Comparison of ENCODE assay signal across 14 mouse cellular contexts in genomic region chr8:87967057-87967820, GRCm38 (mm10). TPM values are rescaled to one million over a fixed set of nuclear protein-coding genes. Genes with fewer than 3 reads are reported as not detected.
DNase-seq lines count a peak whose midpoint lies in the region; ATAC-seq and TF ChIP-seq lines count a peak whose summit lies in the region.
"Had no signal": no experiment of that assay in that cellular context is flagged by ENCODE, and none has a peak within 500 bp of the region (broad histone marks: within the 10 kb centered on the region; RNA-seq: fewer than 3 reads in every experiment).

No protein-coding gene starts in this region.

- DNase-seq in heart, postnatal 36 days = no peak
- peak; percentile 31 for DNase-seq in limb, embryonic 11.5 days (ENCODE audit: low spot score)
- DNase-seq in spleen, postnatal 36 days (ENCODE audit: low spot score in 2 of 2) = no peak
- no peak for DNase-seq in cerebellum, adult 2 months
- DNase-seq in right cerebral cortex, adult 2 months (ENCODE audit: low spot score in 2 of 2) = no peak
- DNase-seq: cerebellum, postnatal 14 days; gastrocnemius, adult 2 months; heart, postnatal 10 days; thymus, postnatal 36 days had no signal

- H3K27me3 ChIP-seq in heart, embryonic 11.5 days (ENCODE audit: control insufficient read depth, insufficient read depth, low read length) = peaks cover 6% of the 10 kb centered on the region; the same call in 1 of the 2 replicates
- H3K27me3 ChIP-seq in ES-Bruce4 (ENCODE audit: control insufficient read depth, insufficient read depth, low read length, poor library complexity, severe bottlenecking) = no peaks in the 10 kb centered on the region
- no peaks in the 10 kb centered on the region for H3K27me3 ChIP-seq in embryonic facial prominence, embryonic 12.5 days
- H3K27me3 ChIP-seq in limb, embryonic 11.5 days (ENCODE audit: control insufficient read depth, insufficient read depth, low read length) = no peaks in the 10 kb centered on the region
- no peaks in the 10 kb centered on the region for H3K27me3 ChIP-seq in cerebellum, adult 2 months (ENCODE audit: control insufficient read depth, insufficient read depth, low read length)

- H3K4me3 ChIP-seq in heart, embryonic 11.5 days (ENCODE audit: low read depth, low read length) = no peak overlapping the region
- no peak overlapping the region for H3K4me3 ChIP-seq in ES-Bruce4 (ENCODE audit: low read depth, low read length)
- no peak overlapping the region for H3K4me3 ChIP-seq in embryonic facial prominence, embryonic 12.5 days
- H3K4me3 ChIP-seq in limb, embryonic 11.5 days (ENCODE audit: low read depth, low read length) = no peak overlapping the region
- no peak overlapping the region for H3K4me3 ChIP-seq in cerebellum, adult 2 months (replicated peaks; ENCODE audit: insufficient read depth, low read depth, low read length)
- H3K4me3 ChIP-seq: gastrocnemius, adult 2 months; lung, embryonic 15.5 days had no signal

- intact Hi-C loops in heart, postnatal 36 days (cut with DNase I) = no loop called here

- TF ChIP-seq POLR2A in ES-Bruce4 (IDR thresholded peaks at IDR 0.05; ENCODE audit: insufficient read depth, low read length) = no peak
- no peak for TF ChIP-seq POLR2A in cerebellum, adult 2 months (IDR thresholded peaks at IDR 0.05; ENCODE audit: borderline replicate concordance, insufficient read depth, low read length)

- H3K4me1 ChIP-seq in heart, embryonic 11.5 days (ENCODE audit: control insufficient read depth, insufficient read depth, low read length) = peaks cover 2% of the 10 kb centered on the region; the same call in 1 of the 2 replicates
- H3K4me1 ChIP-seq in ES-Bruce4 (ENCODE audit: control insufficient read depth, insufficient read depth, low read length) = peaks cover 2% of the 10 kb centered on the region
- H3K4me1 ChIP-seq in embryonic facial prominence, embryonic 12.5 days = peaks cover 23% of the 10 kb centered on the region
- peaks cover 15% of the 10 kb centered on the region for H3K4me1 ChIP-seq in limb, embryonic 11.5 days (ENCODE audit: control insufficient read depth, insufficient read depth, low read length)
- H3K4me1 ChIP-seq in cerebellum, adult 2 months (ENCODE audit: control insufficient read depth, insufficient read depth, low read length) = 0 out of 2 replicates have a peak, but pooled peaks cover 2% of the 10 kb centered on the region

- H3K9me3 ChIP-seq in heart, embryonic 11.5 days (replicated peaks; ENCODE audit: control insufficient read depth, low read length) = no peaks in the 10 kb centered on the region
- no peaks in the 10 kb centered on the region for H3K9me3 ChIP-seq in ES-Bruce4 (replicated peaks; ENCODE audit: control insufficient read depth, insufficient read depth, low read length, poor library complexity, severe bottlenecking)
- H3K9me3 ChIP-seq in embryonic facial prominence, embryonic 12.5 days = no peaks in the 10 kb centered on the region
- H3K9me3 ChIP-seq in limb, embryonic 11.5 days (ENCODE audit: control insufficient read depth, low read length) = no peaks in the 10 kb centered on the region
- H3K9me3 ChIP-seq: lung, embryonic 15.5 days had no signal

- H3K9ac ChIP-seq in heart, embryonic 11.5 days (ENCODE audit: low read depth, low read length) = 0 out of 2 replicates have a peak overlapping the region, but pooled peaks have one; percentile 22
- H3K9ac ChIP-seq in ES-Bruce4 (ENCODE audit: low read depth, poor library complexity, severe bottlenecking) = peak overlapping the region; percentile 53; the same call in 1 of the 2 replicates
- 0 out of 2 replicates have a peak overlapping the region, but pooled peaks have one; percentile 19 for H3K9ac ChIP-seq in embryonic facial prominence, embryonic 12.5 days
- peak overlapping the region; percentile 18 for H3K9ac ChIP-seq in limb, embryonic 11.5 days (ENCODE audit: low read length)
- H3K9ac ChIP-seq: lung, embryonic 15.5 days had no signal

- no peak overlapping the region for H3K4me2 ChIP-seq in heart, embryonic 11.5 days
- no peak overlapping the region for H3K4me2 ChIP-seq in embryonic facial prominence, embryonic 12.5 days (replicated peaks)
- H3K4me2 ChIP-seq in limb, embryonic 11.5 days (ENCODE audit: low read depth, severe bottlenecking) = 0 out of 2 replicates have a peak overlapping the region, but pooled peaks have one; percentile 13
- H3K4me2 ChIP-seq: lung, embryonic 15.5 days had no signal

- ATAC-seq in heart, embryonic 11.5 days (replicated peaks; ENCODE audit: insufficient number of reproducible peaks, low FRiP score, low TSS enrichment) = no peak
- ATAC-seq in embryonic facial prominence, embryonic 12.5 days (ENCODE audit: insufficient number of reproducible peaks, insufficient read depth, low FRiP score, low TSS enrichment) = no peak
- no peak for ATAC-seq in limb, embryonic 11.5 days (ENCODE audit: insufficient number of reproducible peaks, low FRiP score, low TSS enrichment, low read depth)
- ATAC-seq: CD4-positive, CD25-positive, alpha-beta regulatory T cell, adult 4 months had no signal

- no peak for TF ChIP-seq CTCF in ES-Bruce4 (IDR thresholded peaks at IDR 0.05; ENCODE audit: low read depth, low read length)
- no peak for TF ChIP-seq CTCF in cerebellum, adult 2 months (IDR thresholded peaks at IDR 0.05; ENCODE audit: borderline replicate concordance, insufficient read depth, low read depth, low read length)

- 32% methylated on average over 2 of the region's 2 CpGs for WGBS in heart, embryonic 11.5 days (ENCODE audit: insufficient replicate concordance)
- 16% methylated on average over 2 of the region's 2 CpGs for WGBS in embryonic facial prominence, embryonic 12.5 days
- 17% methylated on average over 2 of the region's 2 CpGs for WGBS in limb, embryonic 11.5 days
- 71% methylated on average over 2 of the region's 2 CpGs for WGBS in cerebellum, adult 2 months

- no peaks in the 10 kb centered on the region for H3K36me3 ChIP-seq in heart, embryonic 11.5 days (ENCODE audit: control insufficient read depth, insufficient read depth, low read length)
- no peaks in the 10 kb centered on the region for H3K36me3 ChIP-seq in ES-Bruce4 (ENCODE audit: control insufficient read depth, insufficient read depth, low read length, poor library complexity, severe bottlenecking)
- no peaks in the 10 kb centered on the region for H3K36me3 ChIP-seq in embryonic facial prominence, embryonic 12.5 days
- H3K36me3 ChIP-seq in limb, embryonic 11.5 days (ENCODE audit: control insufficient read depth, insufficient read depth, low read length) = no peaks in the 10 kb centered on the region
- H3K36me3 ChIP-seq: lung, embryonic 15.5 days had no signal

- no peak for TF ChIP-seq EP300 in ES-Bruce4 (IDR thresholded peaks at IDR 0.05; ENCODE audit: insufficient read depth, low read depth, low read length)

- H3K27ac ChIP-seq in heart, embryonic 11.5 days (ENCODE audit: low read depth, low read length) = no peak overlapping the region
- H3K27ac ChIP-seq in ES-Bruce4 (ENCODE audit: insufficient read depth, low read length) = peak overlapping the region; percentile 92
- H3K27ac ChIP-seq in embryonic facial prominence, embryonic 12.5 days = peak overlapping the region; percentile 66
- peak overlapping the region; percentile 43; the same call in 1 of the 2 replicates for H3K27ac ChIP-seq in limb, embryonic 11.5 days (replicated peaks; ENCODE audit: low read depth, low read length)
- H3K27ac ChIP-seq in cerebellum, adult 2 months (ENCODE audit: insufficient read depth, low read length) = no peak overlapping the region
- H3K27ac ChIP-seq: gastrocnemius, adult 2 months; lung, embryonic 15.5 days had no signal

RNA-seq across cellular contexts. Expression of gene Zfp423, which starts 7.8 kb away (rescaled TPM):
- polyA plus RNA-seq in heart, embryonic 11.5 days (2014; fragmentation: Nextera tagmentation; extraction: Ambion mirVana) = 8.2 and 8.9 TPM in 2 replicates
- total RNA-seq in heart, postnatal 36 days (2021) = 1 to 10 TPM; 3.8 to 5.1 TPM
- polyA plus RNA-seq in ES-Bruce4 (2011; ENCODE audit: insufficient read depth, insufficient read length, low read depth, missing spikeins) = 11.3 and 14.4 TPM in 2 replicates
- polyA plus RNA-seq in embryonic facial prominence, embryonic 12.5 days (2016; fragmentation: Nextera tagmentation; extraction: Ambion mirVana) = 33.5 and 36.5 TPM in 2 replicates
- 39.2 and 41.1 TPM in 2 replicates for polyA plus RNA-seq in limb, embryonic 11.5 days (2014; fragmentation: Nextera tagmentation; extraction: Ambion mirVana)
- polyA plus RNA-seq in cerebellum, adult 2 months (2012; rRNA removed) = 38.1 and 40.1 TPM in 2 replicates
- polyA plus RNA-seq: CD4-positive, CD25-positive, alpha-beta regulatory T cell, adult 4 months had no signal

Comparison
In these comparisons a context has a peak if more than half of its experiments do, and no peak if none do; other contexts are left out.
1. H3K27ac ChIP-seq: peak in ES-Bruce4 (single experiment), embryonic facial prominence, embryonic 12.5 days (single experiment) and limb, embryonic 11.5 days (single experiment); none in heart, embryonic 11.5 days (single experiment) and cerebellum, adult 2 months (single experiment).
2. Peak in every context shown above with its lines, with median percentiles within 50 percentile points of each other: H3K9ac ChIP-seq.